Mouse (Mus musculus) forebrain, embryonic 14.5 days (tissue): Measurements from ENCODE around the gene Bhlhe41. TPM values are rescaled to one million over a fixed set of nuclear protein-coding genes. Genes with fewer than 3 reads are reported as not detected.

Source experiments
- ATAC-seq: fragments of 200-750 bp; cut with Nextera tagmentation; 2 replicates; pipeline ENCODE4 v1.8.0; 2017; ENCODE audit warnings: mild to moderate bottlenecking, moderate library complexity
- DNase-seq: peaks from one replicate; pipeline ENCODE4 v3.0.0-alpha.2; 2015; ENCODE audit warnings: low spot score
- H3K27ac ChIP-seq: fragments of 300-500 bp; sonication (generic); 2 replicates; pipeline ENCODE4 v1.5.1; 2014; ENCODE audit warnings: low read depth, mild to moderate bottlenecking, control low read depth, low read length, moderate library complexity
- H3K27me3 ChIP-seq: fragments of 300-500 bp; sonication (generic); replicated peaks from 2 replicates; pipeline ENCODE4 v1.6.1; 2014; ENCODE audit warnings: low read length, control low read depth, mixed read lengths; ENCODE audit not compliant: control insufficient read depth, insufficient read depth
- H3K36me3 ChIP-seq: fragments of 300-500 bp; sonication (generic); 2 replicates; pipeline ENCODE4 v1.6.1; 2014; ENCODE audit warnings: low read length, control low read depth; ENCODE audit not compliant: control insufficient read depth, insufficient read depth
- H3K4me1 ChIP-seq: fragments of 300-500 bp; sonication (generic); 2 replicates; pipeline ENCODE4 v1.6.1; 2014; ENCODE audit warnings: antibody characterized with exemption, low read length, control low read depth; ENCODE audit not compliant: control insufficient read depth, insufficient read depth
- H3K4me2 ChIP-seq: fragments of 300-500 bp; sonication (generic); 2 replicates; pipeline ENCODE4 v1.6.1; 2014; ENCODE audit warnings: mild to moderate bottlenecking, control low read depth, low read length
- H3K4me3 ChIP-seq: fragments of 300-500 bp; sonication (generic); 2 replicates; pipeline ENCODE4 v1.5.1; 2014; ENCODE audit warnings: low read depth, low read length, control low read depth
- H3K9ac ChIP-seq: fragments of 300-500 bp; sonication (generic); 2 replicates; pipeline ENCODE4 v1.6.1; 2014; ENCODE audit warnings: mild to moderate bottlenecking, low read length, control low read depth, moderate library complexity
- H3K9me3 ChIP-seq: fragments of 300-500 bp; sonication (generic); replicated peaks from 2 replicates; pipeline ENCODE4 v1.6.1; 2016; ENCODE audit warnings: low read length, control low read depth, mixed read lengths; ENCODE audit not compliant: control insufficient read depth
- WGBS: fragments of 180-500 bp; shearing (Covaris S2); extraction: QIAGEN DNeasy Blood & Tissue Kit; methylation state at CpG from one replicate; pipeline ENCODE4 v1.1.7; 2014; 5-methylcytosine and 5-hydroxymethylcytosine counted together
- polyA plus RNA-seq: library from polyadenylated mRNA; unstranded; fragments of >200 nt; fragmentation: Nextera tagmentation; extraction: Ambion mirVana; gene quantifications from 2 replicates; pipeline ENCODE4 v1.2.1, GENCODE M21; 2014

Bhlhe41 gene
- polyA plus RNA-seq, 1 experiment from 2014 or later: 1.7 TPM

GRCm38 (mm10) chr6:145893366-145894021, 28.1 kb upstream of the Bhlhe41 start:
- Histone ChIP-seq H3K4me2 (no peak overlapping the region), H3K27me3 (no peaks in the 10 kb centered on the region), H3K36me3 (no peaks in the 10 kb centered on the region), H3K27ac (no peak overlapping the region), H3K9me3 (no peaks in the 10 kb centered on the region), H3K9ac (no peak overlapping the region), H3K4me1 (no peaks in the 10 kb centered on the region), H3K4me3 (no peak overlapping the region)
- ATAC-seq: no peak
- WGBS: 83% methylated on average over 13 of the region's 13 CpGs
- no peak for DNase-seq

- no peak for DNase-seq
Observed at GRCm38 (mm10) chr6:145892381-145893265, 27.3 kb upstream of the Bhlhe41 start.

GRCm38 (mm10) chr6:145891951-145892350, 26.6 kb upstream of the Bhlhe41 start:
- ATAC-seq (no peak), DNase-seq (no peak)
- WGBS: 85% methylated on average over 11 of the region's 11 CpGs
- H3K4me2 ChIP-seq: no peak overlapping the region
- no peaks in the 10 kb centered on the region for H3K4me1 ChIP-seq
- H3K27ac ChIP-seq: no peak overlapping the region
- H3K27me3 ChIP-seq: no peaks in the 10 kb centered on the region
- H3K36me3 ChIP-seq: no peaks in the 10 kb centered on the region
- H3K4me3 ChIP-seq: no peak overlapping the region
- no peak overlapping the region for H3K9ac ChIP-seq
- no peaks in the 10 kb centered on the region for H3K9me3 ChIP-seq

More at GRCm38 (mm10) chr6:145892381-145893265, 27.3 kb upstream of the Bhlhe41 start:
- no peaks in the 10 kb centered on the region for H3K9me3 ChIP-seq
- 94% methylated on average over 20 of the region's 20 CpGs for WGBS
- no peak overlapping the region for H3K9ac ChIP-seq
- no peak overlapping the region for H3K4me2 ChIP-seq
- H3K36me3 ChIP-seq: no peaks in the 10 kb centered on the region
- H3K4me3 ChIP-seq: no peak overlapping the region
- no peaks in the 10 kb centered on the region for H3K4me1 ChIP-seq
- no peaks in the 10 kb centered on the region for H3K27me3 ChIP-seq
- H3K27ac ChIP-seq: no peak overlapping the region
- no peak for ATAC-seq

GRCm38 (mm10) chr6:145887719-145888118, 22.4 kb upstream of the Bhlhe41 start:
- H3K36me3 ChIP-seq: no peaks in the 10 kb centered on the region
- H3K27me3 ChIP-seq: no peaks in the 10 kb centered on the region
- no peak overlapping the region for H3K27ac ChIP-seq
- DNase-seq (no peak), ATAC-seq (no peak)
- no peak overlapping the region for H3K4me2 ChIP-seq
- WGBS: 72% methylated on average over 6 of the region's 6 CpGs
- H3K9ac ChIP-seq: no peak overlapping the region
- no peak overlapping the region for H3K4me3 ChIP-seq
- no peaks in the 10 kb centered on the region for H3K9me3 ChIP-seq
- no peaks in the 10 kb centered on the region for H3K4me1 ChIP-seq

- no peaks in the 10 kb centered on the region for H3K4me1 ChIP-seq
- H3K27ac ChIP-seq: no peak overlapping the region
- H3K27me3 ChIP-seq: no peaks in the 10 kb centered on the region
- no peak for DNase-seq
- no peak overlapping the region for H3K4me2 ChIP-seq
- WGBS: 73% methylated on average over 8 of the region's 8 CpGs
- no peak overlapping the region for H3K9ac ChIP-seq
- no peaks in the 10 kb centered on the region for H3K36me3 ChIP-seq
- no peak for ATAC-seq
- no peak overlapping the region for H3K4me3 ChIP-seq
- H3K9me3 ChIP-seq: no peaks in the 10 kb centered on the region
Observed at GRCm38 (mm10) chr6:145886277-145886676, 20.9 kb upstream of the Bhlhe41 start.

- no peaks in the 10 kb centered on the region for H3K36me3 ChIP-seq
- no peak for ATAC-seq
- no peak overlapping the region for H3K27ac ChIP-seq
- WGBS: 89% methylated on average over 4 of the region's 4 CpGs
- no peak overlapping the region for H3K9ac ChIP-seq
- H3K4me2 ChIP-seq: no peak overlapping the region
- no peak overlapping the region for H3K4me3 ChIP-seq
- H3K27me3 ChIP-seq: no peaks in the 10 kb centered on the region
- no peak for DNase-seq
- no peaks in the 10 kb centered on the region for H3K4me1 ChIP-seq
- no peaks in the 10 kb centered on the region for H3K9me3 ChIP-seq
Observed at GRCm38 (mm10) chr6:145885069-145885468, 19.7 kb upstream of the Bhlhe41 start.

GRCm38 (mm10) chr6:145883668-145884067, 18.3 kb upstream of the Bhlhe41 start:
- H3K4me2 ChIP-seq: no peak overlapping the region
- WGBS: 89% methylated on average over 4 of the region's 4 CpGs
- no peak overlapping the region for H3K9ac ChIP-seq
- no peaks in the 10 kb centered on the region for H3K27me3 ChIP-seq
- DNase-seq (no peak), ATAC-seq (no peak)
- H3K36me3 ChIP-seq: no peaks in the 10 kb centered on the region
- no peaks in the 10 kb centered on the region for H3K4me1 ChIP-seq
- H3K4me3 ChIP-seq: no peak overlapping the region
- H3K27ac ChIP-seq: no peak overlapping the region
- no peaks in the 10 kb centered on the region for H3K9me3 ChIP-seq

GRCm38 (mm10) chr6:145883010-145883409, 17.7 kb upstream of the Bhlhe41 start:
- no peak for ATAC-seq
- H3K27ac ChIP-seq: no peak overlapping the region
- H3K36me3 ChIP-seq: no peaks in the 10 kb centered on the region
- whole genome bisulfite sequencing: 89% methylated on average over 1 of the region's 1 CpGs
- no peak overlapping the region for H3K4me2 ChIP-seq
- no peak for DNase-seq
- H3K27me3 ChIP-seq: no peaks in the 10 kb centered on the region
- no peaks in the 10 kb centered on the region for H3K4me1 ChIP-seq
- no peaks in the 10 kb centered on the region for H3K9me3 ChIP-seq
- H3K4me3 ChIP-seq: no peak overlapping the region
- no peak overlapping the region for H3K9ac ChIP-seq

GRCm38 (mm10) chr6:145880609-145881008, 15.3 kb upstream of the Bhlhe41 start:
- H3K36me3 ChIP-seq: no peaks in the 10 kb centered on the region
- H3K9me3 ChIP-seq: no peaks in the 10 kb centered on the region
- no peaks in the 10 kb centered on the region for H3K4me1 ChIP-seq
- no peak overlapping the region for H3K4me2 ChIP-seq
- no peak overlapping the region for H3K27ac ChIP-seq
- ATAC-seq: no peak
- H3K9ac ChIP-seq: no peak overlapping the region
- H3K4me3 ChIP-seq: no peak overlapping the region
- no peak for DNase-seq
- 85% methylated on average over 5 of the region's 5 CpGs for WGBS
- no peaks in the 10 kb centered on the region for H3K27me3 ChIP-seq
